Comparison of ENCODE assay signal across 11 mouse cellular contexts in the genomic region with DNA sequence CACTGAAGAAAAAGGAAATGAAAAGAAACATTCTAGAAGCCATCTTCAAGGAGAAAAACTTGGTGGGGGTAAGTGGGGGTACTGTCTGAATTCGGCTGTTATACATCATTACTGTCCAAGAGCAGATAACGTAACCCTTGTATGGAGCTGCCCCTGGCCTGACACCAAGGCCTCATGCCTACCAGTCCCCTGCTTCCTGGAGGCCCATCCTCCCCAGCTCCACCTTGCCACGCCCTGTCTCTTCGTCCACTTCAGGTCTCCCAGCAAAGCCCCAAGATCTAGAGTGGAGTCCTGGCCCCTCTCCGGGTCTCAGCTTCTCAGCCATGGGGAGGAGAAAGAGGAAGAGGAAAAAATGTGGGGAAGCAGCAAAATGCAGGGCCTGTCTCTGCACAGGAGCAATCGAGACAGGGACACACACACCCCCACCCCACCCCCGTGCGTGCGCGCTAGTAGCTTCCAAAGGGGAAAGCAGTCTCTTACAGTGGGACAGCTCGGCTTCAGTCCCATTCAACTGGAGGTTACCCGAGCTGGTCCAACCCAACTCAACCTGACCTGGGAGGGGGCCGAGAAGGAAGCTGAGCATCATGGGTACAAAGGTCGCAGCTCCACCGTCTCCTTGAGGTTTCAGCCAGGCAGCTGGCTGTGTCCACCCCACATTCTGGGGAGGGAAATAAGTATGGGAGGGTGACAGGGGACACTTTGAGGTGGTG. TPM values are rescaled to one million over a fixed set of nuclear protein-coding genes. Genes with fewer than 3 reads are reported as not detected.
DNase-seq lines count a peak whose midpoint lies in the region; ATAC-seq and TF ChIP-seq lines count a peak whose summit lies in the region.
"Had no signal": no experiment of that assay in that cellular context is flagged by ENCODE, and none has a peak within 500 bp of the region (broad histone marks: within the 10 kb centered on the region; RNA-seq: fewer than 3 reads in every experiment).

No protein-coding gene starts in this region.

- H3K9ac ChIP-seq in hindbrain, embryonic 13.5 days, result no peak overlapping the region
- no peak overlapping the region for H3K9ac ChIP-seq in hindbrain, embryonic 14.5 days
- peak overlapping the region; percentile 91 for H3K9ac ChIP-seq in MEL (ENCODE audit: control insufficient read depth, low read depth, low read length, poor library complexity, severe bottlenecking)
- H3K9ac ChIP-seq in liver, embryonic 16.5 days (ENCODE audit: low read depth, low read length), result peak overlapping the region; percentile 49

- H3K4me1 ChIP-seq in hindbrain, embryonic 13.5 days (replicated peaks), result peaks cover 19% of the 10 kb centered on the region
- H3K4me1 ChIP-seq in hindbrain, embryonic 14.5 days (replicated peaks; ENCODE audit: control insufficient read depth, insufficient read depth, low read length), result no peaks in the 10 kb centered on the region
- H3K4me1 ChIP-seq in MEL (ENCODE audit: control insufficient read depth in 1 of 2, insufficient read depth in 2 of 2, low read length in 2 of 2), result peaks cover 6 to 24% of the 10 kb centered on the region in 2 experiments
- peaks cover 48% of the 10 kb centered on the region for H3K4me1 ChIP-seq in liver, embryonic 16.5 days (ENCODE audit: control insufficient read depth, low read depth, low read length)

- H3K9me3 ChIP-seq in hindbrain, embryonic 13.5 days, result no peaks in the 10 kb centered on the region
- no peaks in the 10 kb centered on the region for H3K9me3 ChIP-seq in hindbrain, embryonic 14.5 days (ENCODE audit: control insufficient read depth, low read length)
- no peaks in the 10 kb centered on the region for H3K9me3 ChIP-seq in MEL (replicated peaks; ENCODE audit: insufficient read depth, low read length)
- no peaks in the 10 kb centered on the region for H3K9me3 ChIP-seq in liver, embryonic 16.5 days (replicated peaks; ENCODE audit: control insufficient read depth, low read length)

- H3K27ac ChIP-seq in hindbrain, embryonic 13.5 days, result peak overlapping the region; percentile 44; the same call in 1 of the 2 replicates
- H3K27ac ChIP-seq in hindbrain, embryonic 14.5 days, result no peak overlapping the region
- peak overlapping the region; percentile 100 for H3K27ac ChIP-seq in MEL (ENCODE audit: control insufficient read depth, low read depth, low read length)
- H3K27ac ChIP-seq in liver, embryonic 16.5 days (ENCODE audit: low read length), result peak overlapping the region; percentile 70

- TF ChIP-seq POLR2A in MEL (IDR thresholded peaks at IDR 0.05; ENCODE audit: control insufficient read depth in 1 of 2, insufficient read depth in 1 of 2, low read depth in 1 of 2, low read length in 2 of 2, poor library complexity in 1 of 2), result no peak; a peak in 2 of 4 replicates

- peaks cover 8% of the 10 kb centered on the region; the same call in 1 of the 2 replicates for H3K27me3 ChIP-seq in hindbrain, embryonic 13.5 days
- no peaks in the 10 kb centered on the region for H3K27me3 ChIP-seq in hindbrain, embryonic 14.5 days (ENCODE audit: control insufficient read depth, insufficient read depth, low read length)
- H3K27me3 ChIP-seq in MEL (ENCODE audit: control insufficient read depth in 1 of 2, insufficient read depth in 2 of 2, low read length in 2 of 2), result no peaks in the 10 kb centered on the region
- H3K27me3 ChIP-seq in liver, embryonic 16.5 days (ENCODE audit: control insufficient read depth, insufficient read depth, low read depth, low read length), result no peaks in the 10 kb centered on the region

- DNase-seq in hindbrain, embryonic 14.5 days (ENCODE audit: low spot score), result no peak
- no peak for DNase-seq in MEL (ENCODE audit: low read depth, low spot score)
- no peak for DNase-seq in Muller cell, postnatal 12 days (ENCODE audit: inconsistent ontology term)
- no peak for DNase-seq in yolk sac, embryonic 10.5 days (ENCODE audit: low spot score)
- no peak for DNase-seq in MN1 (ENCODE audit: low spot score)
- DNase-seq: adrenal gland, adult 2 months; cerebellum, adult 18-20 months; right cerebral cortex, postnatal 25 days had no signal

- ATAC-seq in hindbrain, embryonic 13.5 days (ENCODE audit: low FRiP score), result no peak
- ATAC-seq in hindbrain, embryonic 14.5 days (ENCODE audit: low FRiP score), result no peak
- peak; percentile 22 for ATAC-seq in granulocyte monocyte progenitor cell, adult 5-6 weeks (replicated peaks; ENCODE audit: poor library complexity, severe bottlenecking)
- ATAC-seq in liver, embryonic 16.5 days (ENCODE audit: low read depth), result peak; percentile 43; the same call in 1 of the 2 replicates

- TF ChIP-seq CTCF in MEL (IDR thresholded peaks at IDR 0.05 in 2 of 3, conservative IDR thresholded peaks at IDR 0.05 in 1 of 3; ENCODE audit: control insufficient read depth in 1 of 3, insufficient read depth in 1 of 3, low read depth in 2 of 3, low read length in 3 of 3, poor library complexity in 1 of 3, severe bottlenecking in 1 of 3), result no peak

- no peak overlapping the region for H3K4me2 ChIP-seq in hindbrain, embryonic 13.5 days
- H3K4me2 ChIP-seq in hindbrain, embryonic 14.5 days (replicated peaks), result no peak overlapping the region
- peak overlapping the region; percentile 76 for H3K4me2 ChIP-seq in liver, embryonic 16.5 days (ENCODE audit: low read depth, low read length)

- no peak for TF ChIP-seq EP300 in MEL (IDR thresholded peaks at IDR 0.05; ENCODE audit: low read depth in 1 of 2, low read length in 2 of 2)

- TF ChIP-seq RAD21 in MEL (IDR thresholded peaks at IDR 0.05; ENCODE audit: low read depth, low read length), result no peak

- H3K4me3 ChIP-seq in hindbrain, embryonic 13.5 days, result no peak overlapping the region
- no peak overlapping the region for H3K4me3 ChIP-seq in hindbrain, embryonic 14.5 days (replicated peaks; ENCODE audit: low read length)
- H3K4me3 ChIP-seq in MEL (ENCODE audit: control insufficient read depth in 1 of 2, insufficient read depth in 1 of 2, low read depth in 2 of 2, low read length in 2 of 2), result peak overlapping the region; percentile 42 to 54
- H3K4me3 ChIP-seq in liver, embryonic 16.5 days (ENCODE audit: low read depth, low read length), result peak overlapping the region; percentile 39

- H3K79me2 ChIP-seq in MEL (ENCODE audit: control insufficient read depth, insufficient read depth, low read length, poor library complexity), result peaks cover 5% of the 10 kb centered on the region; the same call in 1 of the 2 replicates

- no peaks in the 10 kb centered on the region for H3K36me3 ChIP-seq in hindbrain, embryonic 13.5 days
- no peaks in the 10 kb centered on the region for H3K36me3 ChIP-seq in hindbrain, embryonic 14.5 days (replicated peaks; ENCODE audit: control insufficient read depth, insufficient read depth)
- H3K36me3 ChIP-seq in MEL (ENCODE audit: control insufficient read depth in 1 of 2, insufficient read depth in 2 of 2, low read length in 2 of 2), result peaks cover 0 to 12% of the 10 kb centered on the region in 2 experiments; a peak in 2 of 4 replicates
- H3K36me3 ChIP-seq in liver, embryonic 16.5 days (ENCODE audit: control insufficient read depth, insufficient read depth), result no peaks in the 10 kb centered on the region

- WGBS in hindbrain, embryonic 13.5 days, result 61% methylated on average over 15 of the region's 15 CpGs
- WGBS in hindbrain, embryonic 14.5 days, result 62% methylated on average over 15 of the region's 15 CpGs
- 13% methylated on average over 15 of the region's 15 CpGs for whole genome bisulfite sequencing in liver, embryonic 16.5 days (ENCODE audit: insufficient replicate concordance)

TF ChIP-seq in MEL, 35 proteins besides CTCF, POLR2A, EP300 and RAD21 (continues in another document):
- TF ChIP-seq SMC3 (IDR thresholded peaks at IDR 0.05; ENCODE audit: low read depth, low read length) (no peak), E2F4 (IDR thresholded peaks at IDR 0.05; ENCODE audit: borderline replicate concordance, low read depth, low read length) (no peak), CHD1 (IDR thresholded peaks at IDR 0.05; ENCODE audit: low read depth, low read length) (0 out of 2 replicates have a peak, but pooled peaks have one; percentile 15), ZC3H11A (IDR thresholded peaks at IDR 0.05; ENCODE audit: low read depth, low read length) (no peak), GATA1 (IDR thresholded peaks at IDR 0.05; ENCODE audit: low read depth, low read length) (no peak), MAFK (IDR thresholded peaks at IDR 0.05; ENCODE audit: borderline replicate concordance, low read depth, low read length) (no peak), CHD2 (IDR thresholded peaks at IDR 0.05; ENCODE audit: low read length) (no peak), MYC (IDR thresholded peaks at IDR 0.05; ENCODE audit: low read depth, low read length) (no peak; the same call in 1 of the 2 replicates), ZMIZ1 (IDR thresholded peaks at IDR 0.05; ENCODE audit: low read depth, low read length) (no peak), MEF2A (IDR thresholded peaks at IDR 0.05; ENCODE audit: extremely low read depth, insufficient replicate concordance, low read depth, low read length, poor library complexity, severe bottlenecking) (no peak), HCFC1 (IDR thresholded peaks at IDR 0.05; ENCODE audit: low read depth, low read length) (no peak), MYB (IDR thresholded peaks at IDR 0.05; ENCODE audit: low read depth, low read length) (no peak)

RNA-seq across cellular contexts. Expression of a gene that starts 49.5 kb away (rescaled TPM):
- polyA plus RNA-seq in hindbrain, embryonic 13.5 days (2015; fragmentation: Nextera tagmentation; extraction: Ambion mirVana), result 88.3 and 88.8 TPM in 2 replicates
- polyA plus RNA-seq in hindbrain, embryonic 14.5 days (2014; fragmentation: Nextera tagmentation; extraction: Ambion mirVana), result 78.6 and 79.8 TPM in 2 replicates
- 25.3 and 25.5 TPM in 2 replicates for total RNA-seq in MEL (2012; rRNA removed)
- 10 to 100 TPM in 1 of 2 experiments, not detected in 1; 36.1 TPM for polyA plus RNA-seq in MEL (2012; ENCODE audit: insufficient read depth in 1 of 2, insufficient read length in 2 of 2, low read depth in 1 of 2, low replicate concordance in 2 of 2, missing spikeins in 1 of 2)
- total RNA-seq in granulocyte monocyte progenitor cell, adult 5-6 weeks (2014; fragmentation: Nextera tagmentation), result 24.1 and 32.9 TPM in 2 replicates
- total RNA-seq in granulocyte monocyte progenitor cell, adult 5-6 weeks (2017), result 41.9 and 50.4 TPM in 2 replicates
- 24.8 and 25.0 TPM in 2 replicates for polyA plus RNA-seq in liver, embryonic 16.5 days (2015; fragmentation: Nextera tagmentation; extraction: Ambion mirVana)

RNA-seq across cellular contexts. Expression of a gene that starts 53.3 kb away (rescaled TPM):
- polyA plus RNA-seq in hindbrain, embryonic 13.5 days (2015; fragmentation: Nextera tagmentation; extraction: Ambion mirVana), result 42.4 and 43.8 TPM in 2 replicates
- 44.8 and 49.8 TPM in 2 replicates for polyA plus RNA-seq in hindbrain, embryonic 14.5 days (2014; fragmentation: Nextera tagmentation; extraction: Ambion mirVana)
- total RNA-seq in MEL (2012; rRNA removed), result 4.4 and 4.5 TPM in 2 replicates
- 1 to 10 TPM in 1 of 2 experiments, not detected in 1; 7.1 TPM for polyA plus RNA-seq in MEL (2012; ENCODE audit: insufficient read depth in 1 of 2, insufficient read length in 2 of 2, low read depth in 1 of 2, low replicate concordance in 2 of 2, missing spikeins in 1 of 2)
- 4.7 and 7.4 TPM in 2 replicates for total RNA-seq in granulocyte monocyte progenitor cell, adult 5-6 weeks (2014; fragmentation: Nextera tagmentation)
- total RNA-seq in granulocyte monocyte progenitor cell, adult 5-6 weeks (2017), result 0.72 and 0.86 TPM in 2 replicates
- polyA plus RNA-seq in liver, embryonic 16.5 days (2015; fragmentation: Nextera tagmentation; extraction: Ambion mirVana), result 3.9 and 4.3 TPM in 2 replicates

Comparison
In these comparisons a context has a peak if more than half of its experiments do, and no peak if none do; other contexts are left out.
1. ATAC-seq: peak in granulocyte monocyte progenitor cell, adult 5-6 weeks (single experiment) and liver, embryonic 16.5 days (single experiment); none in hindbrain, embryonic 13.5 days (single experiment) and hindbrain, embryonic 14.5 days (single experiment).
2. H3K4me3 ChIP-seq: peak in MEL (2 of 2) and liver, embryonic 16.5 days (single experiment); none in hindbrain, embryonic 13.5 days (single experiment) and hindbrain, embryonic 14.5 days (single experiment).
3. H3K9ac ChIP-seq: peak in MEL (single experiment) and liver, embryonic 16.5 days (single experiment); none in hindbrain, embryonic 13.5 days (single experiment) and hindbrain, embryonic 14.5 days (single experiment).